In the genomic region with DNA sequence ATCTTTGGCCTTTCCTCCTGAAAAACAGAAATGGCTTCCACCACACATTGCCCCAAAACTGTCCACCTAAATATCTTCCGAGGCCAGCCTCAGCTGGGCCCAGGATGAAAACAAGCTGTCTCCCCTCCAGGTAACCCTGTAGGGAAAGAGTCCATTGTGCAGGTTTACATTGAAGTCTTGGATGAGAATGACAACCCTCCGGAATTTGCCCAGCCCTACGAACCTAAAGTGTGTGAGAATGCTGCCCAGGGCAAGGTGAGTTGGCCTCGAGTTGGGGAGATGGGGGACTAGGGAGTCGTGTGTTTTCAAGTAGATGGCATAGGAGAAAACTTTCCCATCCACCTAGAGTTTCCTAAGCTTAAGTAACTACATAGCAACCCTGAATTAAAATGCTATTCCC, we compare ENCODE assay signal across 19 mouse cellular contexts. TPM values are rescaled to one million over a fixed set of nuclear protein-coding genes. Genes with fewer than 3 reads are reported as not detected.
"Had no signal": no experiment of that assay in that cellular context is flagged by ENCODE, and none has a peak within 500 bp of the region (broad histone marks: within the 10 kb centered on the region; RNA-seq: fewer than 3 reads in every experiment).

No protein-coding gene starts in this region.

- H3K27me3 ChIP-seq: midbrain, embryonic 13.5 days; midbrain, embryonic 15.5 days; neural tube, embryonic 13.5 days; neural tube, embryonic 15.5 days had no signal

- H3K4me1 ChIP-seq: midbrain, embryonic 10.5 days; midbrain, embryonic 13.5 days; midbrain, embryonic 15.5 days; neural tube, embryonic 13.5 days; neural tube, embryonic 15.5 days had no signal

- H3K4me2 ChIP-seq: lung, embryonic 14.5 days; midbrain, embryonic 13.5 days; midbrain, embryonic 15.5 days; neural tube, embryonic 13.5 days; neural tube, embryonic 15.5 days had no signal

- H3K36me3 ChIP-seq: midbrain, embryonic 10.5 days; midbrain, embryonic 13.5 days; midbrain, embryonic 15.5 days; neural tube, embryonic 13.5 days; neural tube, embryonic 15.5 days had no signal

- H3K9ac ChIP-seq: lung, embryonic 14.5 days; midbrain, embryonic 13.5 days; midbrain, embryonic 15.5 days; neural tube, embryonic 13.5 days; neural tube, embryonic 15.5 days had no signal

- ATAC-seq: midbrain, embryonic 13.5 days; midbrain, embryonic 15.5 days had no signal

- H3K9me3 ChIP-seq: midbrain, embryonic 10.5 days; midbrain, embryonic 13.5 days; midbrain, embryonic 15.5 days; neural tube, embryonic 13.5 days; neural tube, embryonic 15.5 days had no signal

- H3K27ac ChIP-seq: midbrain, embryonic 10.5 days; midbrain, embryonic 13.5 days; midbrain, embryonic 15.5 days; neural tube, embryonic 13.5 days; neural tube, embryonic 15.5 days had no signal

- DNase-seq: lung, adult 18-20 months; lung, embryonic 14.5 days; lung, postnatal 10 days; lung, postnatal 4 days; retina, postnatal 1 day; right cerebral cortex, adult 18-20 months; right cerebral cortex, postnatal 25 days; right cerebral cortex, postnatal 4 days; spleen, adult 18-20 months; thymus, adult 18-20 months; thymus, postnatal 14 days; thymus, postnatal 36 days had no signal

- H3K4me3 ChIP-seq: midbrain, embryonic 10.5 days; midbrain, embryonic 13.5 days; midbrain, embryonic 15.5 days; myocyte; neural tube, embryonic 13.5 days; neural tube, embryonic 15.5 days had no signal

RNA-seq across cellular contexts. Expression of gene Bean1, which starts 32.6 kb away (rescaled TPM):
- total RNA-seq: megakaryocyte-erythroid progenitor cell, adult 5-6 weeks had no signal

RNA-seq across cellular contexts. Expression of gene Cdh5, which starts 36.2 kb away (rescaled TPM):
- total RNA-seq: megakaryocyte-erythroid progenitor cell, adult 5-6 weeks had no signal
